Mouse (Mus musculus) midbrain, embryonic 14.5 days (tissue): ENCODE results near the gene Smim1. TPM values are rescaled to one million over a fixed set of nuclear protein-coding genes. Genes with fewer than 3 reads are reported as not detected.

Experiments
- ATAC-seq: fragments of 200-750 bp; cut with Nextera tagmentation; 2 replicates; pipeline ENCODE4 v1.8.0; 2017; ENCODE audit warnings: moderate number of reproducible peaks, moderate library complexity; ENCODE audit not compliant: low FRiP score, low TSS enrichment
- DNase-seq: peaks from one replicate; pipeline ENCODE4 v3.0.0-alpha.2; 2015
- H3K27ac ChIP-seq: fragments of 300-500 bp; sonication (generic); replicated peaks from 2 replicates; pipeline ENCODE4 v1.5.1; 2014; ENCODE audit warnings: mild to moderate bottlenecking, low read depth, low read length, moderate library complexity
- H3K27me3 ChIP-seq: fragments of 300-500 bp; sonication (generic); 2 replicates; pipeline ENCODE4 v1.6.1; 2014; ENCODE audit warnings: low read length, control low read depth, mixed read lengths; ENCODE audit not compliant: control insufficient read depth, insufficient read depth
- H3K36me3 ChIP-seq: fragments of 300-500 bp; sonication (generic); 2 replicates; pipeline ENCODE4 v1.6.1; 2014; ENCODE audit warnings: low read length, control low read depth; ENCODE audit not compliant: control insufficient read depth, insufficient read depth
- H3K4me1 ChIP-seq: fragments of 300-500 bp; sonication (generic); 2 replicates; pipeline ENCODE4 v1.6.1; 2014; ENCODE audit warnings: mild to moderate bottlenecking, antibody characterized with exemption, low read length, control low read depth; ENCODE audit not compliant: control insufficient read depth, insufficient read depth
- H3K4me2 ChIP-seq: fragments of 300-500 bp; sonication (generic); 2 replicates; pipeline ENCODE4 v1.6.1; 2014; ENCODE audit warnings: mild to moderate bottlenecking, low read length, moderate library complexity
- H3K4me3 ChIP-seq: fragments of 300-500 bp; sonication (generic); replicated peaks from 2 replicates; pipeline ENCODE4 v1.5.1; 2014; ENCODE audit warnings: low read depth, low read length
- H3K9ac ChIP-seq: fragments of 300-500 bp; sonication (generic); replicated peaks from 2 replicates; pipeline ENCODE4 v1.6.1; 2014; ENCODE audit warnings: mild to moderate bottlenecking, low read length, moderate library complexity
- H3K9me3 ChIP-seq: fragments of 300-500 bp; sonication (generic); 2 replicates; pipeline ENCODE4 v1.6.1; 2016; ENCODE audit warnings: low read length, control low read depth, mixed read lengths; ENCODE audit not compliant: control insufficient read depth
- WGBS: fragments of 180-500 bp; shearing (Covaris S2); extraction: QIAGEN DNeasy Blood & Tissue Kit; methylation state at CpG from one replicate; pipeline ENCODE4 v1.1.7; 2014; 5-methylcytosine and 5-hydroxymethylcytosine counted together
- polyA plus RNA-seq: library from polyadenylated mRNA; unstranded; fragments of >200 nt; fragmentation: Nextera tagmentation; extraction: Ambion mirVana; gene quantifications from 2 replicates; pipeline ENCODE4 v1.2.1, GENCODE M21; 2014

The Smim1 gene
- polyA plus RNA-seq: 6.3 and 7.7 TPM in 2 replicates

DNA sequence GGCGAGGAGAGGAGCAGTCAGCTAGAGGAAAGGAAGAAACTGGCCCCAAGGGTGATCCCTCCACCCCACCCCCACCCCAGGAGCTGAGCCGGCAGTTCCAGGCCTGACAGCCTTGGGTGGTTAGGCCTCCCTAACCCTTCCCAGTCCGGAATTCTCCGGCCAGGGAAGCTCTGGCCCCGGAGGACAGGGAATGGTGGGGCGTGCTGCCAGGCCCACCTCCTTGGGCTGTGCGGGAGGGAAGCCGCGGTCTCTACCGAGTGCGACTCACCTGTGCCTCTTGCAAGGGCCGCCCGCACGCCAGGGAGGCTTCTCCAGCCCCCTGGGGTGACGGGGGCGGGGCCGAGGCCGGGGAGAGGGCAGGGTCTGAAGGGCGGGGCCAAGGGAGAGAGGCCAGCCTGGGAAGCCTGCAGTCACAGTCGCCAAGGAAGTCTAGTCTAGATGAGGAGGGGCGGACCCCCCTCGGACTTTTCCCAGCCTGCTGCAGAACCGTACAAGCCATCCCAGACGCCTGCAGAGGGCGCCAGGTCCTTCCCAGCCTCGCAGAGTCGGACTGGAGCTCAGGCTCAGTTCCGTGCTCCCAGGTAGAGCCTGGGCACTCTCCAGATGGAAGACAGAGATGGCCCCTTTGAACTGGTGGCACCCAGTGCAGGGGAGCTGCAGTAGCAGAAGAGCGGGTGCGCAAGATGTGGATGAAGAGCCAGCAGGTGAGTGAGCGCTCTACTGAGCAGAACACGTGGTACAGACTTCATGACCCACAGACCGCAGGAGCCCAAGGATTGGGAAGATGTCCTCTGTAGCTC is at the start of gene Smim1:
Smim1 (minus strand) TSS at position 590 of the 800 bp plus-strand sequence.
- peak; percentile 37; the same call in 1 of the 2 replicates for ATAC-seq
- DNase-seq: peak; percentile 79
- no peaks in the 10 kb centered on the region for H3K9me3 ChIP-seq
- peak within 1 kb of the TSS; percentile 26 for H3K4me3 ChIP-seq
- 0 out of 2 replicates have a peak, but pooled peaks cover 7% of the 10 kb centered on the region for H3K27me3 ChIP-seq
- H3K4me1 ChIP-seq: peaks cover 9% of the 10 kb centered on the region
- peak within 1 kb of the TSS; percentile 56 for H3K4me2 ChIP-seq
- peaks cover 10% of the 10 kb centered on the region for H3K36me3 ChIP-seq
- H3K27ac ChIP-seq: 0 out of 2 replicates have a peak within 1 kb of the TSS, but pooled peaks have one; percentile 26
- peak within 1 kb of the TSS; percentile 42; the same call in 1 of the 2 replicates for H3K9ac ChIP-seq
- WGBS: 1% methylated on average over 32 of the region's 33 CpGs

DNA sequence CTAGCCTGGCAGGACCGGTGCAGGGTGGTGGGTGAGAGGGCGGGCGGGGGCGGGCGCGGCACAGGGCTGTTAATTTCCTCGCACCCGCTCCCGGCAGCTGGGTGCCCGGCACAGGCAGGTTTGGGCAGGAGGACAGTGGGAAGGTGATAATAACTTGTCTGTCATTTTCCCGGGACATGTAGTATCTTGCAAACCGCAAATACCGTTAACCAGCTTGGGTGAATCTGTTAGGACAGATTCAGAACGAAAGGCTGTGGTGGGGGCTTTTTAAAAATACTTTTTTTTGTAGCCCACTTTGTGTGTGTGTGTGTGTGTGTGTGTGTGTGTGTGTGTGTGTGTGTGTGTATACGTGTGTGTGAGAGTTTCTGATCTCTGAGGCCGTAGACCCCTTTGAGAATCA is 45.9 kb upstream of the Smim1 start:
- no peak for DNase-seq
- Histone ChIP-seq H3K4me2 (peak overlapping the region; percentile 35), H3K4me1 (no peaks in the 10 kb centered on the region), H3K27me3 (peaks cover 21% of the 10 kb centered on the region; the same call in 1 of the 2 replicates), H3K9me3 (no peaks in the 10 kb centered on the region), H3K27ac (no peak overlapping the region), H3K9ac (no peak overlapping the region), H3K36me3 (no peaks in the 10 kb centered on the region), H3K4me3 (no peak overlapping the region)
- 24% methylated on average over 15 of the region's 16 CpGs for WGBS
- no peak for ATAC-seq

- no peak overlapping the region for H3K4me3 ChIP-seq
- H3K4me2 ChIP-seq: peak overlapping the region; percentile 35
- no peaks in the 10 kb centered on the region for H3K36me3 ChIP-seq
- ATAC-seq (no peak), DNase-seq (peak; percentile 32)
- H3K27ac ChIP-seq: no peak overlapping the region
- H3K9ac ChIP-seq: no peak overlapping the region
- peaks cover 21% of the 10 kb centered on the region; the same call in 1 of the 2 replicates for H3K27me3 ChIP-seq
- 1% methylated on average over 15 of the region's 20 CpGs for WGBS
- no peaks in the 10 kb centered on the region for H3K9me3 ChIP-seq
- H3K4me1 ChIP-seq: no peaks in the 10 kb centered on the region
These were observed 45.5 kb upstream of the Smim1 start for GRCm38 (mm10) chr4:154071521-154071920.

DNA sequence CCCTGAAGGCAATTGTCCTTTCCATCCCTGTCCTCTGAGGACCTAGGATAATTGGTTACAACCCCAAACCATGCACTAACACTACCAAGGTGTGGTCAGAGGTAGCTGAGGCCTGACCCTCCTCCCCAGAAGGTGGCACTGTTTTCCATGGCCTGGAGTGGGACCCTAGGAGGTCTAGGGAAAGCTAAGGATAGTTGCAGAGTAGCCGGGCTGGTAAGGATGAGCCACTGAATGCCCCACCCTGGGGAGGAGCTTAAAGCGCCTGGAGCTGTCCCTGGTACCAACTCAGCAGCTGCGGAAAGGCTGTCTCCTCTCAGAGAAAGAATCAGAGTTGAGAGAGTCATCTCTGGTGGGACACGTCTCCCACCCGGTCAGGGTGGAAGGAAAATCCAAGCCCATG is 44.9 kb upstream of the Smim1 start:
- 0% methylated on average over 5 of the region's 5 CpGs for WGBS
- no peak overlapping the region for H3K4me2 ChIP-seq
- no peaks in the 10 kb centered on the region for H3K9me3 ChIP-seq
- H3K27ac ChIP-seq: no peak overlapping the region
- ATAC-seq: no peak
- peak; percentile 45 for DNase-seq
- H3K4me3 ChIP-seq: no peak overlapping the region
- no peak overlapping the region for H3K9ac ChIP-seq
- H3K27me3 ChIP-seq: peaks cover 21% of the 10 kb centered on the region; the same call in 1 of the 2 replicates
- H3K4me1 ChIP-seq: no peaks in the 10 kb centered on the region
- H3K36me3 ChIP-seq: no peaks in the 10 kb centered on the region

DNA sequence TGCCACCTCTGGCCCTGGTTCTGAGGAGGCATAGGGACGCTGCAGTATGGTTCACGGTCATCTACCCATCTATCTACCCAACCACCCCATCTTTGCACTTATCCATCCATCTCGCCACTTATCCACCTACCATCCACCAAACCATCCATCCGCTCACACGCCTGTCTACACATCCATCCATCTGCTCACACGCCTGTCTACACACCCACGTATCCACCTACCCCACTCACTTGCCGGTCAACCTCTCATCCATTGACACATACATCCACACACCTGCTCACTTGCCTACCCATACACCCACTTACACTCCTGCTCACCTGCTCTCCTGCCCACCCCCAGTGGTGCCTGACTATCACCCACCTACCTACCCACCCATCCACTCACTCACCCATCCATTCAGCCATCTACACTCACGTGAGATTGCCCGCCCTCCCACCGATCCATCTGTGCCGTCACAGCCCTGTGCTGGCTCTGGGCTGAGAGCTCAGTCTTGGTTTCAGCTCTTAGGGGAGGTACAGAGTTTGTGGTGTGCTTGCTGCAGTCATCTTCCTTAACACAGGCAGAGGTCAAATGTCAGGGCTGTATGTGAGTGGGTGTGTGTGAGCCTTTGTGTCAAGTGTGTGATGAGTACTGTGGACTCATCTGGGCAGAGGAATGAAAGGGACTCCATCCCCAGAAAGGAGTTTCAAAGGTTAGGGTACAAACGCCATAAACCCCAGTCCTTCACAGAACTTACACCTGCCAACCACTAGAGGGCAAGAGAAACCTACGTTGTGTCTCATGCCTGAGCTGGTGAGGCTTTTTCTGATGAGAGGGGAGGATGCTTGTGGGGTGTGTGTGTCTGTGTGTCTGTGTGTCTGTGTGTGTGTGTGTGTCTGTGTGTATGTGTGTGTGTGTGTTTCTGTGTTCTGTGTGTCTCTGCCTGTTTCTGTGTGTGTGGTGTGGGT is 39.1 kb upstream of the Smim1 start:
- Histone ChIP-seq H3K27me3 (no peaks in the 10 kb centered on the region), H3K36me3 (no peaks in the 10 kb centered on the region), H3K9me3 (no peaks in the 10 kb centered on the region), H3K27ac (no peak overlapping the region), H3K9ac (no peak overlapping the region), H3K4me2 (no peak overlapping the region), H3K4me1 (no peaks in the 10 kb centered on the region), H3K4me3 (no peak overlapping the region)
- WGBS: 65% methylated on average over 14 of the region's 14 CpGs
- ATAC-seq (peak; percentile 31; the same call in 1 of the 2 replicates), DNase-seq (peak; percentile 82)

DNA sequence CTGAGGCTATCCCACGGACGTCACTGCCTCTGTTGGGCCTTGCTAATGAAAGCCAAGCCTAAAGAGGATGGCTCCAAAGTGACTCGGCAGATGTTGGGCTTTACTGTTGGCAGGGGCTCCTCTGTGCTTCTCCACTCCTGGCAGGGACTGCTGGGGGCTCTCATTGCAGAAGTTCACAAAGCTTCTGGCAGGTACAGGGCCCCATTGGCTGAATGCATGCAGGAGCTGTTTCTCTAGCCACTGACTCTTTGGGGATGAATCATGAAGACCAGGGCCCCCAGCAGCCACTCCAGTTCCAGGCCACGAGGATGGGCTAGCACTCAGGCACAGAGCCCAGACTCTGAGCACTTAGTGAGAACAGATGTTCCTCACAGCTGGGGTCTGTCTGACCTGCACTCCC is 31.7 kb upstream of the Smim1 start:
- WGBS: 63% methylated on average over 4 of the region's 4 CpGs
- no peak for DNase-seq
- Histone ChIP-seq H3K27me3 (no peaks in the 10 kb centered on the region), H3K9ac (no peak overlapping the region), H3K36me3 (no peaks in the 10 kb centered on the region), H3K4me2 (no peak overlapping the region), H3K27ac (no peak overlapping the region), H3K4me1 (no peaks in the 10 kb centered on the region), H3K4me3 (no peak overlapping the region), H3K9me3 (no peaks in the 10 kb centered on the region)
- no peak for ATAC-seq

GRCm38 (mm10) chr4:154056661-154057060 is 30.6 kb upstream of the Smim1 start:
- H3K27ac ChIP-seq: no peak overlapping the region
- no peaks in the 10 kb centered on the region for H3K36me3 ChIP-seq
- 71% methylated on average over 2 of the region's 2 CpGs for WGBS
- H3K9ac ChIP-seq: no peak overlapping the region
- no peak overlapping the region for H3K4me3 ChIP-seq
- no peaks in the 10 kb centered on the region for H3K4me1 ChIP-seq
- DNase-seq (no peak), ATAC-seq (no peak)
- H3K9me3 ChIP-seq: no peaks in the 10 kb centered on the region
- H3K27me3 ChIP-seq: no peaks in the 10 kb centered on the region
- no peak overlapping the region for H3K4me2 ChIP-seq

GRCm38 (mm10) chr4:154056046-154056445 is 30.0 kb upstream of the Smim1 start:
- 87% methylated on average over 2 of the region's 2 CpGs for WGBS
- H3K9me3 ChIP-seq: no peaks in the 10 kb centered on the region
- DNase-seq (no peak), ATAC-seq (no peak)
- H3K9ac ChIP-seq: no peak overlapping the region
- H3K4me1 ChIP-seq: no peaks in the 10 kb centered on the region
- no peak overlapping the region for H3K27ac ChIP-seq
- H3K27me3 ChIP-seq: no peaks in the 10 kb centered on the region
- H3K4me3 ChIP-seq: no peak overlapping the region
- no peak overlapping the region for H3K4me2 ChIP-seq
- H3K36me3 ChIP-seq: no peaks in the 10 kb centered on the region
